Mouse (Mus musculus): ENCODE results near the gene Sdk2.

Gene Sdk2

GRCm38 (mm10) chr11:113828081-113828554 lies 238.7 kb downstream of the Sdk2 start:
- no peak for DNase-seq (ENCODE audit: low spot score)

- no peak for DNase-seq (ENCODE audit: low spot score)
These were observed 246.8 kb downstream of the Sdk2 start for GRCm38 (mm10) chr11:113820005-113820404.

GRCm38 (mm10) chr11:113819001-113819400 lies 247.8 kb downstream of the Sdk2 start:
- DNase-seq (ENCODE audit: low spot score), result no peak

- DNase-seq (ENCODE audit: low spot score), result no peak
These were observed 249.8 kb downstream of the Sdk2 start for GRCm38 (mm10) chr11:113816971-113817548.

- DNase-seq (ENCODE audit: low spot score), result peak; percentile 25
These were observed 250.4 kb downstream of the Sdk2 start for GRCm38 (mm10) chr11:113816439-113816838.

GRCm38 (mm10) chr11:113811546-113812339 lies 255.1 kb downstream of the Sdk2 start:
- no peak for DNase-seq (ENCODE audit: low spot score)

- peak; percentile 72 for DNase-seq (ENCODE audit: low spot score)
These were observed 256.0 kb downstream of the Sdk2 start for GRCm38 (mm10) chr11:113810638-113811545.

- no peak for DNase-seq (ENCODE audit: low spot score)
These were observed 259.8 kb downstream of the Sdk2 start for GRCm38 (mm10) chr11:113807086-113807485.

GRCm38 (mm10) chr11:113806382-113807077 lies 260.3 kb downstream of the Sdk2 start:
- peak; percentile 40 for DNase-seq (ENCODE audit: low spot score)

GRCm38 (mm10) chr11:113805974-113806373 lies 260.9 kb downstream of the Sdk2 start:
- DNase-seq (ENCODE audit: low spot score), result no peak

- no peak for DNase-seq (ENCODE audit: low spot score)
These were observed 263.4 kb downstream of the Sdk2 start for GRCm38 (mm10) chr11:113803321-113803941.

GRCm38 (mm10) chr11:113802456-113802855 lies 264.4 kb downstream of the Sdk2 start:
- no peak for DNase-seq (ENCODE audit: low spot score)

- DNase-seq (ENCODE audit: low spot score), result no peak
These were observed 266.8 kb downstream of the Sdk2 start for GRCm38 (mm10) chr11:113800026-113800425.

- no peak for DNase-seq (ENCODE audit: low spot score)
These were observed 267.8 kb downstream of the Sdk2 start for GRCm38 (mm10) chr11:113799041-113799447.

- DNase-seq (ENCODE audit: low spot score), result peak; percentile 41
These were observed 268.8 kb downstream of the Sdk2 start for GRCm38 (mm10) chr11:113798011-113798410.

- no peak for DNase-seq (ENCODE audit: low spot score)
These were observed 269.5 kb downstream of the Sdk2 start for GRCm38 (mm10) chr11:113797014-113797983.

- DNase-seq (ENCODE audit: low spot score), result no peak
These were observed 271.0 kb downstream of the Sdk2 start for GRCm38 (mm10) chr11:113795846-113796245.

GRCm38 (mm10) chr11:113791357-113792215 lies 275.3 kb downstream of the Sdk2 start:
- DNase-seq (ENCODE audit: low spot score), result peak; percentile 57

- DNase-seq (ENCODE audit: low spot score), result no peak
These were observed 277.7 kb downstream of the Sdk2 start for GRCm38 (mm10) chr11:113789101-113789500.
